Mouse (Mus musculus): ENCODE results near the gene Kat5.

GRCm38 (mm10) chr19:5632120-5632519, 22.1 kb upstream of the Kat5 start:
- TF ChIP-seq CTCF (IDR thresholded peaks at IDR 0.05; ENCODE audit: low read depth, low read length) (no peak), GATA1 (IDR thresholded peaks at IDR 0.05; ENCODE audit: borderline replicate concordance, low read length) (no peak), POLR2AphosphoS5 (IDR thresholded peaks at IDR 0.05; ENCODE audit: insufficient replicate concordance, low read depth, low read length) (no peak), GATA2 (IDR thresholded peaks at IDR 0.05; ENCODE audit: borderline replicate concordance, low read depth, low read length) (no peak), TAL1 (conservative IDR thresholded peaks at IDR 0.05; ENCODE audit: low read depth, low read length) (no peak)
